Mouse (Mus musculus): ENCODE results near the gene Rerg.

DNA sequence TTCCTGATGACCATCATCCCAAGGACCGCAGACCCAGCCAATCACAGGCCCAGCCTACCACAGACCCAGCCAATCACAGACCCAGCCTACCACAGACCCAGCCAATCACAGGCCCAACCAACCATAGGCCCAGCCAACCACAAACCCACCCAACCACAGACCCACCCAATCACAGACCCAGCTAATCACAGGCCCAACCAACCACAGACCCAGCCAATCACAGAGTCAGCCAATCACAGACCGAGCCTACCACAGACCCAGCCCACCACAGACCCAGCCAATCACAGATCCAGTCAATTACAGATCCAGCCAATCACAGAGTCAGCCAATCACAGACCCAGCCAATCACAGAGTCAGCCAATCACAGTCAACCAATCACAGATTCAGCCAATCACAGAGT, 23.4 kb downstream of the Rerg start:
- TF ChIP-seq CTCF (IDR thresholded peaks at IDR 0.05; ENCODE audit: borderline replicate concordance, extremely low read depth, insufficient read depth, insufficient read length) (no peak), POLR2A (IDR thresholded peaks at IDR 0.05; ENCODE audit: borderline replicate concordance, extremely low read depth, insufficient read depth, insufficient read length, poor library complexity, severe bottlenecking) (no peak)
